Mouse (Mus musculus): ENCODE results near the gene Trim38. TPM values are rescaled to one million over a fixed set of nuclear protein-coding genes. Genes with fewer than 3 reads are reported as not detected.

Trim38 gene
- total and polyA plus RNA-seq, 3 experiments, result 0.11 TPM; not detected in 2

DNA sequence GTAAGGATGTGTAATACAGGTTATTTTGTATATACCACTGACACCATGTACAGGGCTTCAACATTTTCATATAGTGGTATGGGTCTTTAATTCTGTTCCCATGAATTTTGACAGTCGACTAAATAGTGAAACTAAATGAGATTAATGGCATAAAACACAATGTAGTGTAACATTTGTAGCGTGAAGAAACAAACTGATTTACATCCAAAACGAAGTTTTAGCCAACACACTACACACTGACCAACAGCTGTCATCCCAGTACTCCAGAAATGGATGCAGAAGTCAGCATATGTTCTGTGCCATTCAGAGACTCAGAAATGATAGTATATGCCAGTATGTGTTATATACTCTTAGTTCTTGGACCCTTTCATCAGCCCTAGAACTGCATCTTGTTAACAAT lies 11.8 kb upstream of the Trim38 start:
- no peak for TF ChIP-seq NELFE (IDR thresholded peaks at IDR 0.05; ENCODE audit: low read depth, low read length)
- TF ChIP-seq RCOR1 (conservative IDR thresholded peaks at IDR 0.05; ENCODE audit: low read depth, low read length), result no peak
- no peak for TF ChIP-seq IRF4 (IDR thresholded peaks at IDR 0.05; ENCODE audit: low read depth, low read length)
- TF ChIP-seq NRF1 (IDR thresholded peaks at IDR 0.05; ENCODE audit: low read depth, low read length), result no peak
- TF ChIP-seq JUND (conservative IDR thresholded peaks at IDR 0.05; ENCODE audit: low read depth, low read length), result no peak
- TF ChIP-seq JUN (IDR thresholded peaks at IDR 0.05; ENCODE audit: insufficient read depth, low read depth, low read length), result no peak
- TF ChIP-seq ELF1 (IDR thresholded peaks at IDR 0.05; ENCODE audit: low read depth, low read length), result no peak
- TF ChIP-seq MAZ (IDR thresholded peaks at IDR 0.05; ENCODE audit: low read depth, low read length), result no peak
- TF ChIP-seq POLR2A (IDR thresholded peaks at IDR 0.05; ENCODE audit: low read depth, low read length), result no peak
- TF ChIP-seq CTCF (conservative IDR thresholded peaks at IDR 0.05 in 1 of 2, IDR thresholded peaks at IDR 0.05 in 1 of 2; ENCODE audit: low read depth in 2 of 2, low read length in 2 of 2), result no peak
- TF ChIP-seq GABPA (IDR thresholded peaks at IDR 0.05; ENCODE audit: insufficient replicate concordance, low read depth, low read length), result no peak
- in situ Hi-C loops (cut with MboI; ENCODE audit: low pct_ligation_motif_present, low pct_unique_long_range_greater_than_20kb, low sequenced_read_pairs), result loop anchor here (25.0 kb wide), 1 partner anchor 1721 kb away; the partner anchor contains the start of genes Hist1h2ag, Hist1h2ah, Hist1h2bj and Hist1h2bk
- peaks cover 3 to 44% of the 10 kb centered on the region in 2 experiments; a peak in 3 of 4 replicates for H3K4me1 ChIP-seq (ENCODE audit: control insufficient read depth in 1 of 2, insufficient read depth in 2 of 2)
- peak overlapping the region; percentile 9; the same call in 1 of the 2 replicates for H3K9ac ChIP-seq (ENCODE audit: insufficient read depth, low read depth)
- no peak for DNase-seq (ENCODE audit: extremely low read depth)
- H3K4me3 ChIP-seq (replicated peaks in 1 of 3; ENCODE audit: low read depth in 2 of 3, low read length in 2 of 3, poor library complexity in 1 of 3), result peak overlapping the region in 1 of 3 experiments; percentile 1
- dilution Hi-C loops (cut with MboI; ENCODE audit: extremely low pct_ligation_motif_present, extremely low pct_unique_long_range_greater_than_20kb, low sequenced_read_pairs), result no loop called here
- H3K27ac ChIP-seq (ENCODE audit: insufficient read depth, low read depth), result peak overlapping the region; percentile 42; the same call in 1 of the 2 replicates
- H3K36me3 ChIP-seq (replicated peaks in 1 of 2; ENCODE audit: control insufficient read depth in 1 of 2, insufficient read depth in 1 of 2, low read length in 1 of 2), result no peaks in the 10 kb centered on the region
- H3K9me3 ChIP-seq (replicated peaks; ENCODE audit: low read length), result no peaks in the 10 kb centered on the region
- H3K79me2 ChIP-seq (replicated peaks; ENCODE audit: control insufficient read depth, extremely low read depth, insufficient read depth, poor library complexity, severe bottlenecking), result no peaks in the 10 kb centered on the region
- no peaks in the 10 kb centered on the region for H3K27me3 ChIP-seq (replicated peaks)
- H3K4me2 ChIP-seq (ENCODE audit: insufficient read depth, low read depth, poor library complexity, severe bottlenecking), result 0 out of 2 replicates have a peak overlapping the region, but pooled peaks have one; percentile 7

DNA sequence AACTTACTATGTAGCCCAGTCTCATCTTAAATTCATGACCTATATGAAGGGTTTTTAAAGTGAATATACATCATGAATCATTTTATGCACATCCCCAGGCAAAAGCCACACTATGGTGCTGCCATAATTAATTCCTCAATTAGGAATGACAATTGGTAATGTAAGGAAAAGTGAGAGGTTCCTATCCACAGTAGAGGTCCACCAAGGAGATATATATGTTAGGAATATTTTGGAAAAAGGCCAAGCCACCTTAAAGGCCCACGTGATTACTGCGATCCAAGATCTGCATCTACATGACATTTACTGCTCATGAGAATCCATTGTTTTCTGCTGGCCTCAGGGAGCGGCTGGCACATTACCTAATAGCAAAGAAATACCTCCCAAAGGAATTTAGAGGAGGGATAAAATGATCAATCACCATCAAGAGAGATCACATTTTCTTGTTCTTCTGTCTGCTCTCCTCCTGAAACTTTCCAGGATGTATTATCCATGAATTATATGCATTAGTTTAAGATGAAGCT lies 10.4 kb upstream of the Trim38 start:
- no peaks in the 10 kb centered on the region for H3K79me2 ChIP-seq (replicated peaks; ENCODE audit: control insufficient read depth, extremely low read depth, insufficient read depth, poor library complexity, severe bottlenecking)
- DNase-seq (ENCODE audit: extremely low read depth), result no peak
- no peak overlapping the region for H3K4me2 ChIP-seq (ENCODE audit: insufficient read depth, low read depth, poor library complexity, severe bottlenecking)
- H3K4me1 ChIP-seq (ENCODE audit: control insufficient read depth in 1 of 2, insufficient read depth in 2 of 2), result peaks cover 3 to 51% of the 10 kb centered on the region in 2 experiments; a peak in 3 of 4 replicates
- TF ChIP-seq NELFE (IDR thresholded peaks at IDR 0.05; ENCODE audit: low read depth, low read length) (no peak), BHLHE40 (IDR thresholded peaks at IDR 0.05; ENCODE audit: low read depth, low read length) (no peak), E2F4 (IDR thresholded peaks at IDR 0.05; ENCODE audit: insufficient replicate concordance, low read depth, low read length) (no peak), RCOR1 (conservative IDR thresholded peaks at IDR 0.05; ENCODE audit: low read depth, low read length) (no peak), ZNF384 (IDR thresholded peaks at IDR 0.05; ENCODE audit: low read depth, low read length) (no peak), CHD1 (IDR thresholded peaks at IDR 0.05; ENCODE audit: low read depth, low read length) (no peak), EP300 (IDR thresholded peaks at IDR 0.05; ENCODE audit: low read length) (no peak)
- H3K27me3 ChIP-seq (replicated peaks), result no peaks in the 10 kb centered on the region
- H3K27ac ChIP-seq (ENCODE audit: insufficient read depth, low read depth), result no peak overlapping the region; the same call in 1 of the 2 replicates
- no peaks in the 10 kb centered on the region for H3K36me3 ChIP-seq (replicated peaks in 1 of 2; ENCODE audit: control insufficient read depth in 1 of 2, insufficient read depth in 1 of 2, low read length in 1 of 2)
- in situ Hi-C loops (cut with MboI; ENCODE audit: low pct_ligation_motif_present, low pct_unique_long_range_greater_than_20kb, low sequenced_read_pairs), result loop anchor here (25.0 kb wide), 1 partner anchor 1722 kb away; the partner anchor contains the start of genes Hist1h2ag, Hist1h2ah, Hist1h2bj and Hist1h2bk
- H3K4me3 ChIP-seq (replicated peaks in 1 of 3; ENCODE audit: low read depth in 2 of 3, low read length in 2 of 3, poor library complexity in 1 of 3), result no peak overlapping the region
- H3K9ac ChIP-seq (ENCODE audit: insufficient read depth, low read depth), result peak overlapping the region; percentile 32; the same call in 1 of the 2 replicates
- dilution Hi-C loops (cut with MboI; ENCODE audit: extremely low pct_ligation_motif_present, extremely low pct_unique_long_range_greater_than_20kb, low sequenced_read_pairs), result no loop called here
- H3K9me3 ChIP-seq (replicated peaks; ENCODE audit: low read length), result no peaks in the 10 kb centered on the region
